Mouse (Mus musculus): ENCODE measurements at regions not wholly inside any gene's neighbourhood (a gene's known extent, or its start where the extent isn't known, plus 50 kb on each side); places are given as distances from the start of the nearest gene placed in this dataset.

DNA sequence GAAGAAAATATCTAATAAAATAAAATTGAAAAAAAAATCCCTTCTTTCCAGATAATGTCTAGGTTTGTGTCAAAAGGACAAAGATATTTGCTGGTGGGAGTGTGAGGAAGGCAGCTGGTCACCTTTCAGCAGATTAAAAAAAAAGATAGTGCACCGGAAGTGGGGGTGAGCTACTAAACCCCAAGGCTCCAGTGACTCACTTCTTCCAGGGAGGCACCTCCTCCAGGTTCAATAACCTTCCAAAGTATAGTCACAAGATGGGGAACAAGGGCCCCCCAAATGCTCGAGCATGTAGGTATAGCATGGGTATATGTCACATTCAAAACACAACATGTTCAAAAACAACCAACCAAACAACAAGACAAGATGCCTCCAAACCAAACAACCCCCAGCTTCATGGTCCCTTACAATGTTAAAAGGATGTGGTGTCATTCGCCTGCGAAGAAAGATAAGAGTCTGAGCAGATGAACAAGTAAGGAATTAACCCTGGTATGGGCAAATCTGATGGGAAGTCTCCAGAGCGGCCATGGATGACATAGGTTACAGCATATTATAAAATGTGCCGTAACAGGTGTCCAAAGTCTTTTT lies 84.6 kb downstream of the Kcnrg start:
- TF ChIP-seq POLR2A (IDR thresholded peaks at IDR 0.05; ENCODE audit: borderline replicate concordance, extremely low read depth, insufficient read depth, insufficient read length, poor library complexity, severe bottlenecking) (no peak), CTCF (IDR thresholded peaks at IDR 0.05; ENCODE audit: borderline replicate concordance, extremely low read depth, insufficient read depth, insufficient read length) (no peak)

Measured in brain, embryonic 14.5 days (tissue).